Mouse (Mus musculus) duodenum, adult 2 months (tissue): ENCODE data around the gene Mettl21c. TPM values are rescaled to one million over a fixed set of nuclear protein-coding genes. Genes with fewer than 3 reads are reported as not detected.

Experiments used
- polyA plus RNA-seq: library from polyadenylated mRNA; depleted of rRNA; stranded (reverse); fragments of >200 nt; gene quantifications from 2 replicates; pipeline ENCODE4 v1.2.3, GENCODE M21; 2012; ENCODE audit warnings: low replicate concordance; rRNA removed

Mettl21c gene
- polyA plus RNA-seq = not detected in 2 replicates

GRCm38 (mm10) chr1:44019934-44020333 is at the start of gene Mettl21c:
Mettl21c (minus strand) TSS chr1:44020034.

GRCm38 (mm10) chr1:44061836-44062235 is 42.0 kb upstream of the Mettl21c start, which contains the start of gene Gm8251:
Gm8251 (minus strand) TSS chr1:44061936.

Other genes starting within 250 kb of the Mettl21c start
- gene Uxs1, start 192.2 kb downstream of the Mettl21c start, polyA plus RNA-seq = 1.1 and 5.9 TPM in 2 replicates
- gene Tpp2, start 86.4 kb downstream of the Mettl21c start, polyA plus RNA-seq = 0.89 and 2.3 TPM in 2 replicates
- not detected in 2 replicates for gene Gm8251, start 41.9 kb upstream of the Mettl21c start, polyA plus RNA-seq
- gene Tex30, start 82.4 kb upstream of the Mettl21c start, polyA plus RNA-seq = 1.6 and 1.7 TPM in 2 replicates
- gene Kdelc1, start 98.8 kb upstream of the Mettl21c start, polyA plus RNA-seq = 4.2 and 14.5 TPM in 2 replicates
- gene Bivm, start 98.9 kb upstream of the Mettl21c start, polyA plus RNA-seq = 0.32 and 2.9 TPM in 2 replicates
- gene Ercc5, start 127.7 kb upstream of the Mettl21c start, polyA plus RNA-seq = 0.76 and 1.3 TPM in 2 replicates
- gene Mettl21e, start 198.9 kb upstream of the Mettl21c start, polyA plus RNA-seq = not detected in 2 replicates